Mouse (Mus musculus) neural tube, embryonic 14.5 days (tissue): Measurements from ENCODE around the gene Slain1. TPM values are rescaled to one million over a fixed set of nuclear protein-coding genes. Genes with fewer than 3 reads are reported as not detected.
A peak's percentile ranks its signal among the peaks of the same experiment; 100 is the strongest.

ENCODE experiments used
- ATAC-seq: fragments of 200-750 bp; cut with Nextera tagmentation; 2 replicates; pipeline ENCODE4 v1.8.0; 2017; ENCODE audit warnings: low read depth, mild to moderate bottlenecking, moderate TSS enrichment, moderate library complexity
- H3K27ac ChIP-seq: fragments of 300-500 bp; sonication (generic); 2 replicates; pipeline ENCODE4 v1.5.1; 2014; ENCODE audit warnings: low read depth, mild to moderate bottlenecking, control low read depth, low read length, moderate library complexity, mixed read lengths
- H3K27me3 ChIP-seq: fragments of 300-500 bp; sonication (generic); 2 replicates; pipeline ENCODE4 v1.6.1; 2014; ENCODE audit warnings: low read length; ENCODE audit not compliant: control insufficient read depth, insufficient read depth
- H3K36me3 ChIP-seq: fragments of 300-500 bp; sonication (generic); 2 replicates; pipeline ENCODE4 v1.6.1; 2014; ENCODE audit warnings: low read length, mixed read lengths; ENCODE audit not compliant: control insufficient read depth, insufficient read depth
- H3K4me1 ChIP-seq: fragments of 300-500 bp; sonication (generic); 2 replicates; pipeline ENCODE4 v1.6.1; 2014; ENCODE audit warnings: low read length; ENCODE audit not compliant: control insufficient read depth, insufficient read depth
- H3K4me2 ChIP-seq: fragments of 300-500 bp; sonication (generic); 2 replicates; pipeline ENCODE4 v1.6.1; 2014; ENCODE audit warnings: mild to moderate bottlenecking, low read depth, low read length, control low read depth
- H3K4me3 ChIP-seq: fragments of 300-500 bp; sonication (generic); 2 replicates; pipeline ENCODE4 v1.5.1; 2014; ENCODE audit warnings: low read depth, low read length, control low read depth, mixed read lengths
- H3K9ac ChIP-seq: fragments of 300-500 bp; sonication (generic); replicated peaks from 2 replicates; pipeline ENCODE4 v1.6.1; 2014; ENCODE audit warnings: low read depth, mild to moderate bottlenecking, control low read depth, low read length, mixed read lengths
- H3K9me3 ChIP-seq: fragments of 300-500 bp; sonication (generic); 2 replicates; pipeline ENCODE4 v1.6.1; 2016; ENCODE audit warnings: low read length; ENCODE audit not compliant: control insufficient read depth
- WGBS: fragments of 180-500 bp; shearing (Covaris S2); extraction: QIAGEN DNeasy Blood & Tissue Kit; methylation state at CpG from one replicate; pipeline ENCODE4 v1.1.7; 2014; 5-methylcytosine and 5-hydroxymethylcytosine counted together
- polyA plus RNA-seq: library from polyadenylated mRNA; unstranded; fragments of >200 nt; fragmentation: Nextera tagmentation; extraction: Ambion mirVana; gene quantifications from 2 replicates; pipeline ENCODE4 v1.2.1, GENCODE M21; 2014

The Slain1 gene
- polyA plus RNA-seq, 1 experiment from 2014 or later, result 23.7 TPM

DNA sequence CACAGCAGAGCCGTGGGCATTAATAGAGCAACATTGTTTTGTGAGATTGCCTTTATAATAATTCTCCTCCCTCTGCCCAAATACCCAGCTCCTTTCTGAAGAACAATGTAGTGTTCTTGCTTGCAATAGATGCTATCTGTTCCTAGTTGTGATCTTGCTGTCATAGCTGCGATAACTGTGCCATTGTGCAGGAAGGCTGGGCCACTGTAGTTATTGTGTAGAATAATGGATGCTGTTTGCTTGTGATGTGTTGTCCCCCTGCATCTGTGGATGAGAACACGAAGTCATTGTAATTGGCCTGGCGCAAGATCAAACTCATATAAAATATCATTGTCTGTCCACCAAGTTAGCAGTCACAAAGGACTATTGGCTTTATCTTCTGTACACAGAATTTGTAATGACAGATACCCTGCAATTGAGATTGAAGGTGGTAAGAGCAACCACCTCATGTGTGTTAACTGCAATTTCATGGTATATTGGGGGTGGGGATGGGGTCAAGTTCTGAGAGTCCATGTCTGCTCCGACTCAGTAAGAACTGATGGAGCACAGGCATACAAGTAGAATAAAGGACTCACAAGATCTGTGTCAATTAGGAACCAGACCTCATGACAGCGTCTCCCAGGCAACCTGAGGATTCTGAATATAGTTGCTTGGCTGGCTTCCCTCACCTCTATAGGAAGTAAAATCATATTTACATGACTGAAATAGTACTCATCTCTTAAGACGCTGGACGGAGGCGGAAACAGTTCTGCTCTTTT lies 32.8 kb downstream of the Slain1 start:
- Histone ChIP-seq H3K27me3 (no peaks in the 10 kb centered on the region), H3K36me3 (peaks cover 7% of the 10 kb centered on the region), H3K4me1 (peaks cover 14% of the 10 kb centered on the region), H3K9me3 (no peaks in the 10 kb centered on the region), H3K4me3 (no peak overlapping the region), H3K4me2 (no peak overlapping the region), H3K9ac (no peak overlapping the region), H3K27ac (no peak overlapping the region)
- ATAC-seq, result no peak
- 44% methylated on average over 9 of the region's 9 CpGs for WGBS

DNA sequence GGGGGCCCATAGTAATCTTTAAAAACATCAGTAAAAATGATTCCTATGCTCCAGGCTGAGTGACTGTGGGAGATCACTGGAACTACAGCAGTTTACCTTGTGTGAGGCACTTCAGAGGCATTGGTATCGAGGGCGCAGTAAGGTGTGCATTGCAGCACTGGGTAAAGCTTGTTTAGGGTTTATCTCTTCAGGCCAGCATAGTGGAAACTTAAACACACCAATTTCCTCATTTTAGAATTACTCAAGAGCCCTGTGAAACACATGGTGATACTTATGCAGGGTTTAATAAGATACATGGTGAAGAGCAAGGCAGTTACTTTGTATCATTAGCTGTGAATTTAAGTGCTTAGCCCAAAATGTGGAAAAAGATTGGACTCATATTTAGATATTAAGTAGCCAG lies 37.0 kb downstream of the Slain1 start:
- Histone ChIP-seq H3K36me3 (peaks cover 16% of the 10 kb centered on the region), H3K27me3 (no peaks in the 10 kb centered on the region), H3K9ac (no peak overlapping the region), H3K27ac (no peak overlapping the region), H3K4me3 (no peak overlapping the region), H3K4me2 (no peak overlapping the region), H3K9me3 (no peaks in the 10 kb centered on the region), H3K4me1 (no peaks in the 10 kb centered on the region)
- 96% methylated on average over 2 of the region's 2 CpGs for WGBS
- no peak for ATAC-seq

DNA sequence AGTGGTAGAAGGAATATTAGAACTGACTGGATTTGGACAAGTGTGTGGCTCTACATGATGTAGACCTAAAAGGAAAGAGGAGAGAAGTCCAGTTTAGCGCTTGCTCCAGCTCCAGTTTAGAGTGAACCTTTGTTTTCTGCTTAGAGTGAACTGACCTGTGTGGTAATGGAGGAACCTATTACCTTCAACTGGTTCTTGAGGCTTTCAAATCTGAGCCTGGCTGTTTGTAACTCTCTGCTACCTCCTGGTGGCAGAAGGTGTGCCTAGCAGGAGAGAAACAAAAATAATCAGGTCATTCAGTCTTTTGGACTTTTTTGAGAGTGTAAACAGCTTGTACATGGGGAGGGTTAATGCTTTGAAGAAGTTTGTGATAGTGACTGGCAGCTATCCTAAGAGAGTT lies 44.3 kb downstream of the Slain1 start:
- Histone ChIP-seq H3K9ac (no peak overlapping the region), H3K27ac (no peak overlapping the region), H3K4me2 (no peak overlapping the region), H3K27me3 (no peaks in the 10 kb centered on the region), H3K4me3 (no peak overlapping the region), H3K36me3 (peaks cover 16% of the 10 kb centered on the region; the same call in 1 of the 2 replicates), H3K4me1 (no peaks in the 10 kb centered on the region), H3K9me3 (no peaks in the 10 kb centered on the region)
- 46% methylated on average over 1 of the region's 1 CpGs for WGBS
- peak; percentile 67 for ATAC-seq

DNA sequence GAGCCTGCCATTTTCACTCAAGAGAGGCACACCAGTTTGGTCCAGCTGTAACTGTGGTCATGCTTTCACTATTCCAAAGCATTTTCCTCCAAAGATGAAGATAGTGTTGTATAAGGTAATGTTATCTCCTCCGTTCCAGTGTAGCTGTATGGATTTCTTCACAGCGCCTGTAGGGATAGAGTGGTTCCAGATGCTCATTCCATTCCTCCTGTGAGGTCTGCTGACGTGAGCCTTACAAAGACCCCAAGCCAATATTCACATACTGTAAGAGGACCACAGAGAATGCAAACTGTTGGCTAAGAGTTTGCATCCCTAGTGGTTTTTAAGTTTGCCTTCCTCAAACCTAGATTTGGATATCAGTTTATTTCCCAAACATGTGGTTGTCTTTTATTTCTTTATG lies 45.6 kb downstream of the Slain1 start:
- H3K4me3 ChIP-seq, result no peak overlapping the region
- H3K4me2 ChIP-seq, result no peak overlapping the region
- no peak overlapping the region for H3K27ac ChIP-seq
- 88% methylated on average over 3 of the region's 3 CpGs for WGBS
- peaks cover 16% of the 10 kb centered on the region; the same call in 1 of the 2 replicates for H3K36me3 ChIP-seq
- no peak overlapping the region for H3K9ac ChIP-seq
- ATAC-seq, result no peak
- no peaks in the 10 kb centered on the region for H3K27me3 ChIP-seq
- no peaks in the 10 kb centered on the region for H3K9me3 ChIP-seq
- H3K4me1 ChIP-seq, result no peaks in the 10 kb centered on the region

DNA sequence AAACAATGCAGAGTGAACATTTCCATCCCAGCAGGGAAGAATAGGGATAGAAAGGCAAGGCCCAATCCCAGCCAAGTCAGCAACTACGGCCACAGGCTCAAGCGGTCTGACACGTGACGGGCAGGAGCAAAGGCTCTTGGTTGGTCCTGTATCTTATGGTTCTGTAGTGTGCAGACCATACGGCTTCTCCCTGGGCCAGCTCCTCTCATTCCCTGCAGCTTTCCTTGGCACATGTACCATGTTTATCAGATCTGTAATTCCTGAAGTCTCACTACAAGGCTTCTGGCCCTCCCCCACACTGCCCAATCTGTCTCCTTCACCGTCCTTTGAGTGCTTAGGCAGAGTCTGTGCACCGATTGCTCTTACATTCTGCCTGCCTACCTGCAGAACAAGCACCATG lies 47.1 kb downstream of the Slain1 start:
- H3K4me2 ChIP-seq, result no peak overlapping the region
- H3K27me3 ChIP-seq, result no peaks in the 10 kb centered on the region
- ATAC-seq, result no peak
- no peak overlapping the region for H3K9ac ChIP-seq
- 96% methylated on average over 7 of the region's 7 CpGs for WGBS
- no peak overlapping the region for H3K27ac ChIP-seq
- no peaks in the 10 kb centered on the region for H3K9me3 ChIP-seq
- H3K36me3 ChIP-seq, result peaks cover 20% of the 10 kb centered on the region; the same call in 1 of the 2 replicates
- H3K4me1 ChIP-seq, result no peaks in the 10 kb centered on the region
- no peak overlapping the region for H3K4me3 ChIP-seq

DNA sequence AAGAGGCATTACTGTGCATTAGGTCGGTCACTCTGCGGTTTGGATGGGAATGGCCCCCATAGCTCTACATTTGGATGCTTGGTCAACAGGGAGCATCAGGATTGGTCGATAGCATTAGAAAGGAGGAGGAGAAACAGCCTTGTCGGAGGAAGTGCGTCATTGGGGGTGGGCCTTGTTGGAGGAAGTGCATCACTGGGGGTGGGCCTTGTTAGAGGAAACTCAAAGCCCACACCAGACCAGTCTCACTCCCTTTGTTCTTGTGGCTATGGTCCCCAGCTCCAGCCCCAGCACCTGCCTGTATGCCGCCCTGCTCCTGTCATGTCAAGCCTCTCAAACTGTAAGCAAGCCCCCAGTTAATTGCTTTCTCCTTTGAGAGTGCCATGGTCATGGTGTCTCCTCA lies 49.3 kb downstream of the Slain1 start:
- 98% methylated on average over 6 of the region's 6 CpGs for WGBS
- H3K9me3 ChIP-seq, result no peaks in the 10 kb centered on the region
- H3K4me3 ChIP-seq, result no peak overlapping the region
- H3K36me3 ChIP-seq, result peaks cover 32% of the 10 kb centered on the region
- no peak overlapping the region for H3K27ac ChIP-seq
- H3K27me3 ChIP-seq, result no peaks in the 10 kb centered on the region
- H3K4me1 ChIP-seq, result no peaks in the 10 kb centered on the region
- ATAC-seq, result no peak
- no peak overlapping the region for H3K9ac ChIP-seq
- no peak overlapping the region for H3K4me2 ChIP-seq

DNA sequence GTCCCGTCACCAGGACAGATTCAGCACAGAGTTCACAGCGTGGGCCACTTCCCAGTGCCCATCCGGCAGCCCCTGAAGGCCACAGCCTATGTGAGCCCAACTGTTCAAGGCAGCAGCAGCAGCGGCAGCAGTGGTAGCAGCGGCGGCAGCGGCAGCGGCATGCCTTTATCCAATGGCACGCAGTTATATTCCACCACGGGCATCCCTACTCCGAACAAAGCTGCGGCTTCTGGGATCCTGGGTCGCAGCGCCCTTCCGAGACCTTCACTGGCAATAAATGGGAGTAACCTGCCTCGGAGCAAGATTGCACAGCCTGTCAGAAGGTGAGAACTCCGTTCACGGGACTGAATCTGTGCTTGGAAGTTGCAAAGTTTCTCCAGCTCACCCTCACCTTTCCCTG lies 52.5 kb downstream of the Slain1 start:
- H3K4me3 ChIP-seq, result no peak overlapping the region
- WGBS, result 94% methylated on average over 18 of the region's 18 CpGs
- H3K36me3 ChIP-seq, result peaks cover 18% of the 10 kb centered on the region
- no peaks in the 10 kb centered on the region for H3K4me1 ChIP-seq
- no peaks in the 10 kb centered on the region for H3K27me3 ChIP-seq
- no peak for ATAC-seq
- H3K9me3 ChIP-seq, result no peaks in the 10 kb centered on the region
- no peak overlapping the region for H3K4me2 ChIP-seq
- H3K9ac ChIP-seq, result no peak overlapping the region
- no peak overlapping the region for H3K27ac ChIP-seq

DNA sequence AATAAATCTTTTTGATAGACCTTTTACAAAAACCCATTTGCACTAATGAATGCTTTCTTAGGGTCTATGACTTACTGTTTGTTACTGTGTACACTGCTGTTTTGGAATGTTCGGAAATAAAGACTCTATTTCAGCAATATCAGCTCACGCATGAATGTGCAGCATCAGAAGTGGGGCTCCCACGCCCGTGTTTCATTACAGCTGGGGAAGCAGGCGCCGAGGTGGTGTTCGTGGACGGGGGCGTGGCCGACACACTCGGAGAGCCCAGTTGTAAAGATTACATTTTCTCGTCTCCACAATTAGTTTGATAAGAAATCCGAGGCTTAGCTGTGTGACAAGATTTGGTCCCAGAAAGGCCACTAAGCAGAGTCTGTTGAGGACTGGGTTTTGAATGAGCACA lies 54.7 kb downstream of the Slain1 start:
- Histone ChIP-seq H3K4me1 (no peaks in the 10 kb centered on the region), H3K27ac (no peak overlapping the region), H3K9ac (no peak overlapping the region), H3K4me2 (no peak overlapping the region), H3K4me3 (no peak overlapping the region), H3K27me3 (no peaks in the 10 kb centered on the region), H3K9me3 (no peaks in the 10 kb centered on the region), H3K36me3 (peaks cover 16% of the 10 kb centered on the region)
- WGBS, result 76% methylated on average over 13 of the region's 13 CpGs
- no peak; the same call in 1 of the 2 replicates for ATAC-seq

DNA sequence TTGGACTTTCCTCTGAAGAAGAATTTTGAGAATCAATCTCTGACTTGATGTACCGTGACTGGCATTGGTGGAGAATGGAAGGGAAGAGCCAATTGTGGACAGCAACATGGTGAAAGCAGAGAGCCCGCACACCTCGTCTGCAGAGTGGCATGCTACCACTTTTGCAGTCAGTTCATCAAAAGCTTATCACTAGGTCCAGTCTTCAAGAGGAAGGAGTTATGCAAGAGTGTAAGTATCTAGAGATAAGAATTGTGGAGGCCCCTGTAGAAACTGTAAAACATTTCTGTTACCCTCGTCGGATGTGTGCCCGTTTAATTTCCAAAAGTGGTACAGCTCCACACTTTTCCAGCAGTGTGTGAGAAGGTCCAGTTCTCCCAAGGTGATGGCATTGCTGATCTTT lies 56.3 kb downstream of the Slain1 start:
- peaks cover 12% of the 10 kb centered on the region for H3K36me3 ChIP-seq
- no peaks in the 10 kb centered on the region for H3K9me3 ChIP-seq
- WGBS, result 95% methylated on average over 6 of the region's 6 CpGs

More for the DNA sequence above, 56.3 kb downstream of the Slain1 start:
- no peaks in the 10 kb centered on the region for H3K27me3 ChIP-seq
- no peak overlapping the region for H3K27ac ChIP-seq
- ATAC-seq, result no peak
- no peak overlapping the region for H3K9ac ChIP-seq
- no peaks in the 10 kb centered on the region for H3K4me1 ChIP-seq
- no peak overlapping the region for H3K4me2 ChIP-seq
- no peak overlapping the region for H3K4me3 ChIP-seq
